Mouse (Mus musculus) adrenal gland, adult (tissue): ENCODE results near the gene Stoml1.

Experiments used
- DNase-seq, 2 experiments: peaks; one replicate each; pipeline ENCODE4 v3.0.0; 2022 to 2023; ENCODE audit warnings: low spot score in 1 of 2; ENCODE audit not compliant: inconsistent age in 2 of 2

Stoml1 gene

GRCm38 (mm10) chr9:58297961-58298477, 45.1 kb downstream of the Stoml1 start:
- no peak for DNase-seq

DNA sequence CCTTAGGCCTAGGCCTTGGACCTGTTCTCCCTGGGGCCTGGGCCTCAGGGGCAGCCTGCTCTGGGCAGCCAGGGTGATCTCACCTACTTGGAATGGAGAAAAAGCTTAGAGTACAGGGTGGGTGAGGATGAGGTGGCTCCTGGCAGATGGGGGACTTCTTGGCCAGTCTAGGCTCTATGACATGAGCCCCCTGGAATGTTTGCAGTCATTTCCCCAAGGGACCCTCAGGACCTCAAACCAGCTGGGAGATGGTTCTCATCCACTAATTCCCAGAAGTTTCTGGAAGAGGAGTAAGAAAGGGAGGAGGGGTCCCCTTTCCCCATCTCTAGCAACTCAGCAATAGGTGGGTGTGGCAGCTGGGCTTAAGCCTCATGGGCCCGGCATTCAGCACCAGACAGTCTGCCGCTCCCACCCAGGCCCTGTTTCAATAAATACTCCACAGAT, 46.4 kb downstream of the Stoml1 start:
- DNase-seq = no peak

DNA sequence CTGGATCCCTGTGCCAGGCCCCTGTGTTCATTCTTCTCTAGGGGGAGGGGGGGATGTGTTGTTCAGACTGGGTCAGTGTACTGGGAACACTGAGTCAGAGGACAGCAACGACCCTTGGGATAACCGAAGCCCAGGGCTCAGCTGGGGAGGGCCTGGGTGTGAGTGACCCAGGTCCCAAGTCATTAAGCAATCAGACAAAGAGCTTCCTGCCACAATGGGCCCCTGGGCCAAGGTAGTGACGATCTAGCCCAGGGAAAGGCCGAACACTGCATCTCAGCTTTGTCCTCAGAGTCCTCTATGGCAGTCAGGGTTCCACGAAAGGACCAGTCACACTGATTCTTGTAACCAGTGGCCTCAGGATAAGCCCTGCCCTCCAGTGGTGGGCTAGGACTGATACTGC, 50.2 kb downstream of the Stoml1 start:
- DNase-seq = no peak

- no peak for DNase-seq
These were observed 50.8 kb downstream of the Stoml1 start for GRCm38 (mm10) chr9:58303599-58304271.

- peak in 1 of 2 experiments; percentile 45 for DNase-seq
These were observed 52.7 kb downstream of the Stoml1 start for GRCm38 (mm10) chr9:58305686-58306085.

- no peak for DNase-seq
These were observed 55.4 kb downstream of the Stoml1 start for GRCm38 (mm10) chr9:58308395-58308794.

- DNase-seq = peak in 1 of 2 experiments; percentile 52
These were observed 57.2 kb downstream of the Stoml1 start for GRCm38 (mm10) chr9:58310043-58310660.

GRCm38 (mm10) chr9:58311191-58311910, 58.4 kb downstream of the Stoml1 start:
- DNase-seq = peak in 1 of 2 experiments; percentile 54
